Mouse (Mus musculus) limb, embryonic 12.5 days (tissue): Measurements from ENCODE around the gene Stk17b. TPM values are rescaled to one million over a fixed set of nuclear protein-coding genes. Genes with fewer than 3 reads are reported as not detected.
A peak's percentile ranks its signal among the peaks of the same experiment; 100 is the strongest.

ENCODE experiments used
- ATAC-seq: fragments of 200-750 bp; cut with Nextera tagmentation; 2 replicates; pipeline ENCODE4 v1.8.0; 2017; ENCODE audit warnings: low read depth, moderate TSS enrichment; ENCODE audit not compliant: insufficient number of reproducible peaks, insufficient read depth, low FRiP score, low TSS enrichment
- H3K27ac ChIP-seq: fragments of 300-500 bp; sonication (generic); 2 replicates; pipeline ENCODE4 v1.5.1; 2016; ENCODE audit warnings: mild to moderate bottlenecking, moderate library complexity
- H3K27me3 ChIP-seq: fragments of 300-500 bp; sonication (generic); 2 replicates; pipeline ENCODE4 v1.6.1; 2016; ENCODE audit warnings: mild to moderate bottlenecking, moderate library complexity
- H3K36me3 ChIP-seq: fragments of 300-500 bp; sonication (generic); 2 replicates; pipeline ENCODE4 v1.6.1; 2016; ENCODE audit warnings: mild to moderate bottlenecking, moderate library complexity
- H3K4me1 ChIP-seq: fragments of 300-500 bp; sonication (generic); replicated peaks from 2 replicates; pipeline ENCODE4 v1.6.1; 2016
- H3K4me2 ChIP-seq: fragments of 300-500 bp; sonication (generic); 2 replicates; pipeline ENCODE4 v1.6.1; 2016; ENCODE audit warnings: mild to moderate bottlenecking, moderate library complexity
- H3K4me3 ChIP-seq: fragments of 300-500 bp; sonication (generic); replicated peaks from 2 replicates; pipeline ENCODE4 v1.5.1; 2016; ENCODE audit warnings: mild to moderate bottlenecking
- H3K9ac ChIP-seq: fragments of 300-500 bp; sonication (generic); replicated peaks from 2 replicates; pipeline ENCODE4 v1.6.1; 2016; ENCODE audit warnings: mild to moderate bottlenecking, moderate library complexity
- H3K9me3 ChIP-seq: fragments of 300-500 bp; sonication (generic); 2 replicates; pipeline ENCODE4 v1.6.1; 2016; ENCODE audit warnings: mild to moderate bottlenecking, moderate library complexity
- WGBS: fragments of 180-500 bp; shearing (Covaris S2); methylation state at CpG from one replicate; pipeline ENCODE4 v1.1.7; 2016; 5-methylcytosine and 5-hydroxymethylcytosine counted together
- polyA plus RNA-seq: library from polyadenylated mRNA; unstranded; fragments of >200 nt; fragmentation: Nextera tagmentation; extraction: Ambion mirVana; gene quantifications from 2 replicates; pipeline ENCODE4 v1.2.1, GENCODE M21; 2016

The Stk17b gene
- polyA plus RNA-seq, result 11.3 and 12.8 TPM in 2 replicates

DNA sequence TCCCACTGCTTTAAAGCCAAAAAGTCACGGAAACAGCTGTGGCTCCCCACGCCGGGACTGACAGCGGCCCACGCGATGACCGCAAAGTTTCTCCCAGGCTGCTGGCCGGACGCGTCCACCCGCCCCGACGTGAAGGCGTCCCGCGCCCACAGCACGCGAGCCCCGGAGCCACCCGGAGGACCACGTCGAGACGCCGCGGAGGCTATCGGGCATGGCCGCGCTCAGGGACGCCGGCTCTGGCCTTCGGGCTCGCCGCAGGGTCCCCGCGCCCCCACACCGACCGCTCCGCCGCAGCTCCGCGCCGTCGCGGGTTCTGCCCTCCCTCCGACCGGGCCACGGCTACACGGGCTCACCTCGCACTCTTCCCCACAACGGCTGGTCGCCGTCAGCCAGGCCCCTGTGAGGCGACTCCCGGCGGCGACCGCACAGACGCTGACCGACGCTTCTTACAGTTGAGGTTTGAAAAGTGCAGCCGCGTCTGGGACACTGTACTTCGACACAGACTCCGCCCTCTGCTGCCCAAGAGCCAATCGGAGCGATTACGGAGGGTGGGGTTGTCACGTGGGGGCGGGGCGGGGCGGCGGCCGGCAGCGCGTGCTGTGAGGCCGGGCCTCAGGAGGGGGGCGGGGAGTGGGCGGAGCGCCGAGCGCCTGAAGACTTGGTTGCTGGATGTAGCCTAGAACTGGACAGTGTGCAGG lies at the start of gene Stk17b:
TSS of gene Stk17b (minus strand) at position 504 of the 698 bp plus-strand sequence.
- Histone ChIP-seq H3K27me3 (no peaks in the 10 kb centered on the region), H3K27ac (peak within 1 kb of the TSS; percentile 86), H3K36me3 (no peaks in the 10 kb centered on the region), H3K9me3 (no peaks in the 10 kb centered on the region), H3K4me2 (peak within 1 kb of the TSS; percentile 70), H3K4me3 (peak within 1 kb of the TSS; percentile 85), H3K4me1 (no peaks in the 10 kb centered on the region), H3K9ac (peak within 1 kb of the TSS; percentile 78)
- peak; percentile 99 for ATAC-seq
- WGBS, result under 1% methylated on average over 81 of the region's 81 CpGs

DNA sequence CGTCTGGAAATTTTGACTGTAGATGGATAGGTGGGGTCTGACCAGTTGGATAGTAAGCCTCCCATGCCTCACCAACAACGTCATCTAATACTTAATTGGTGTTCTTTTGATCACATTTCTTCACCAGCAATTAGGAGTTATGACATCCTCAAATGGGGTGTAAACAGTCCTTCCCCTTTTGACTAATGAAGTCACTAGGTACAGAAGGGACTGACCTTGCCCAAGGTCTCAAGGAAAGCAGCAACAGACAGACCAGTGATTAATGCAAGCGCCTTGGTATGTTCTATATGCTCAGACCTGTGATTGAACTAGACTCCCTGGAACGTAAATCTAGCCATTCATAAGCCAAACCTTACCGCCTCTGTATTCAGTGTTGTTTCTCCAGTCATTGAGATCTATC lies 45.3 kb upstream of the Stk17b start:
- no peak overlapping the region for H3K4me3 ChIP-seq
- no peak for ATAC-seq
- H3K9ac ChIP-seq, result no peak overlapping the region
- H3K9me3 ChIP-seq, result no peaks in the 10 kb centered on the region
- H3K27ac ChIP-seq, result no peak overlapping the region
- WGBS, result 81% methylated on average over 5 of the region's 5 CpGs
- H3K4me1 ChIP-seq, result no peaks in the 10 kb centered on the region
- no peaks in the 10 kb centered on the region for H3K27me3 ChIP-seq
- no peak overlapping the region for H3K4me2 ChIP-seq
- no peaks in the 10 kb centered on the region for H3K36me3 ChIP-seq

DNA sequence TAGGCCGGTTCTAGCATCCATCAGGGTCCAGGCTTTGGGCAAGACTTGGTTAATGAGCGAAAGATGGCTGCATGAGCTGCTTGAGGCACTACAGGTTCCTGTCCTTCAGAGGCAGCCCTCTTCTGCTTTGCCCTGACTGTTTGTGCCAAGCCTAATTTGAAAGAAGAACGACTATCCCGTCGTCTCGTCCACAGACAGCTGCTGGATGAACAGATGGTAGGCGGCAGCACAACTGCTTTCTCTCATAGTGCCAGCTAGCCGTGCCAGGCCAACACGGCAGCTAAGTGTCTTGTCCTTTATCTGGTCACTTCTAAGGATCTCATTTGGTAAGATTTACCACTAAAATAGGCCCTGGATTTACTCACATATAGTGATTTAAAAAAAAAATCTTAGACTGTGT lies 44.1 kb upstream of the Stk17b start:
- no peak overlapping the region for H3K4me3 ChIP-seq
- no peak overlapping the region for H3K9ac ChIP-seq
- H3K27me3 ChIP-seq, result no peaks in the 10 kb centered on the region
- H3K4me2 ChIP-seq, result no peak overlapping the region
- no peak overlapping the region for H3K27ac ChIP-seq
- H3K9me3 ChIP-seq, result no peaks in the 10 kb centered on the region
- no peak for ATAC-seq
- 77% methylated on average over 9 of the region's 9 CpGs for WGBS
- H3K4me1 ChIP-seq, result peaks cover 2% of the 10 kb centered on the region
- no peaks in the 10 kb centered on the region for H3K36me3 ChIP-seq

DNA sequence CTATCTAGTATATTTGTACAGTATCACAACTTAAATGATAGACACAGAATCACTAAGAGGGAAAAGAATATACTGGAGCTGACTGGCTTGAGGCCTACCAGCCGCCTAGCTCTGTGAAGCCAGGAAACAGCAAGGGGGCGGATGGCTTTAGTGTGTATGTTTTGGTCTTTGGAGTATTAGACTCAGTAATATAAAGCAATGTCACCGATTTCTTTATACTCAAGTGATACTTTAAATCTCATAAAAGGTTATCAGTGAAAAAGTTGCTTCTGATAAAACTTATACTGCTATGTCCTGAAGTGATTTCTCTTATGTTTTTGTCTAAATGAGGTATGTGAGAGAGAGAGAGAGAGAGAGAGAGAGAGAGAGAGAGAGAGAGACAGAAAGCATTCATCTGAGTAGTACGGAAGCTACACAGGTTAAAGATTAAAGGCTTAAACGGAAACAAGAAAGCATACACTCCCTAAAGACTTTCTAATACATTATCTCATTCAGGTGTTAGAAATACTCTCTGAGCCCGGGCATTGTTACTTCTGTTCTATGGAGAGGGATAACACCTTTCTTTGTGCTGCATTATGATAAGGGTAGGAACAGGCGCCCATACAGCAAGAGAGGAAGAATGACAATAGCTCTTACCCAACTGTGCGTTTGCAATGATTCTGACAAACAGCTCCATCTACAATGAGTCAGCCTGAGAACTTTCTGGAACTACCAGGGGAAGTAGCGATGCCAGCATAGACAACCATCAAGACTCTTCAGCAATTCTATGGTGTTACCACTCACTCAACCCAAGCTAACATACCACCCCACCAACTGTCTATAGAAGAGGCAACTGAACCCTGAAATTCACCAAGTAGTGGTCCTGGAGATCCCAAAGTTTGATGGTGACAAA lies 39.7 kb upstream of the Stk17b start:
- Histone ChIP-seq H3K36me3 (no peaks in the 10 kb centered on the region), H3K9ac (no peak overlapping the region), H3K4me3 (no peak overlapping the region), H3K4me2 (no peak overlapping the region; the same call in 1 of the 2 replicates), H3K27me3 (no peaks in the 10 kb centered on the region), H3K27ac (no peak overlapping the region), H3K4me1 (peaks cover 4% of the 10 kb centered on the region), H3K9me3 (no peaks in the 10 kb centered on the region)
- 89% methylated on average over 9 of the region's 9 CpGs for WGBS
- no peak for ATAC-seq

DNA sequence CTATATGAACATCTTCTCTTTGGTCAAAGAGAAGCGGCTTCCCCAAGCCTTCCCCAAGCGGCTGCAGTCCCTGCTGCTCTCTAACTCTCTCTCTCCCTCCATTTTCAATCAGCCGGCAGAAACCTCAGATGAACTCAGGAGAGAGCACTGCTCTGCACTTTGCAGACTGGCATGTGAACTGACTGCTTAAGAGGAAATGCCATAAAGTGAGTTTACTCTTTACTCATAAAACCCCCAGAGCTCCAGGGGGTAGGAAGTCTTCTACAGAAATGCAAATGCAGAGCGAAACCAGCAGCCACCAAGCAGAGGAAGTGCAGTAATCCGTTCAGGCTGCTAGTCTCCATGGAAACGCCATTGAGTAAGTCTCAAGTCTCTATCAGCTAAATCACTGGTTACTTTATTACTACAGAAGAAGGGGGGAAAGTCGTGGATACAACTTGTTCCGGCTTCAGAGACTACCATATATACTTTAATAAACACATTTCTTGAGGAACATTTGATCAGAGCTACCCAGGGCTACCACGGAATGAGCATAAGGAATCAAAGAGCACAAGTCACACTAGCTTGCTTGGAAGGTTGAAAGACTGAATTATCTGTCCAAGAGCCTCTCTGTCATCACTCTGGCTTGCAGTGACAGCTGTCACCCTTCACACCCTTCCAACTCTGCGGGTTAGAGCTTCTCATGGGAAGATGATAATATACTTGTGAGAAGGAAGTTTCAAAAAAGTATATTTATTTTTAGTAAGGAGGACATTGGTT lies 38.8 kb upstream of the Stk17b start:
- Histone ChIP-seq H3K27me3 (no peaks in the 10 kb centered on the region), H3K4me2 (peak overlapping the region; percentile 45), H3K36me3 (no peaks in the 10 kb centered on the region), H3K9ac (no peak overlapping the region), H3K4me3 (0 out of 2 replicates have a peak overlapping the region, but pooled peaks have one; percentile 12), H3K27ac (peak overlapping the region; percentile 46; the same call in 1 of the 2 replicates), H3K4me1 (peaks cover 4% of the 10 kb centered on the region), H3K9me3 (no peaks in the 10 kb centered on the region)
- ATAC-seq, result peak; percentile 85
- 4% methylated on average over 10 of the region's 10 CpGs for WGBS

DNA sequence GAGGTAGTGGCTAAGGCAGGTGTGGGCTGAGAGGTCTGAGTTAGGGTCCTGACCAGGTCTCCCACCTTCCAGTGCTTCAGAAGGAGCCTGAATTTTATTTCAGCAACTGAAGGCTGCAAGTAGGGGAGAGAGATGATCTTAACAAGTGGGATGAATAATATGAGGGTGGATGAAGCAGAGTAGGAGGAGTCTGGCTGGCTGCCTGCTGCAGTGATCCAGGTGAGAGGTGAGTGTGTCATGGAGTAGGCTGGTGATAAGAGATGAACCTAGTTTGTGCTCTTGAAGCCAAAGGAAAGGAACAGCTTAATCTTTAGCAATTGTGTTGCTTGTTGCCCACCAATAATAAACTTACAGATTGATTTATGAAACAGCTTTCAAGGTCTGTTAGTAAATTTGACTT lies 37.0 kb upstream of the Stk17b start:
- Histone ChIP-seq H3K4me3 (no peak overlapping the region), H3K9ac (no peak overlapping the region), H3K4me1 (peaks cover 4% of the 10 kb centered on the region), H3K4me2 (no peak overlapping the region), H3K9me3 (no peaks in the 10 kb centered on the region), H3K36me3 (no peaks in the 10 kb centered on the region), H3K27ac (no peak overlapping the region), H3K27me3 (no peaks in the 10 kb centered on the region)
- no peak for ATAC-seq

DNA sequence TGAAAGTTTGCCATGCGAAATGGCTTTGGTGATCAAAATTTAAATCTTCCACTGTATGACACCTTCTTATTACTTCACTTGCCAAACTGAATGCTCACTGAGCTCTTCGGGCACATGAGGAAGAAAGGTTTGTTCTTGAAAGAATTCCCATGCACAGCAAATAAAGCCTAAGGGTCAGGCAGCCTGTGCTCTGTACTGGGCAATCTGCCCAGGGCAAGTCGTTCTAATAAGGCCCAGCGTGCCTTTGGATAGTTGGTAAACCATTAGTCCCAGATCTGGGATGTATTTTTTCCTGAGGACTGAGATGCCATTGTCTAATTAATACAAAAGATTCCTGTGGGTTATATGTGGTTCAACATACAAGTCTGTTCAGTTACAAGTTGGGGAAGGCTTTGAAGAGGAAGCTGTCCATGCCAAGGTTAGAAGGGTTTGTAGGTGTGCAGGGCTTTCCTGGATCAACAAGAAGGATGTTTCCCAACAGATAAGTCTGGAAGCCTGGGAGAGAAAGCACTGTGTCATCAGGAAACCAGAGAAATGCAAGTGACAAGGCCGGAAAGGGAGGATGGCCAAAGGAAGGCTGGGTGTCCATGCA lies 35.1 kb upstream of the Stk17b start:
- H3K9me3 ChIP-seq, result no peaks in the 10 kb centered on the region
- H3K36me3 ChIP-seq, result no peaks in the 10 kb centered on the region
- no peaks in the 10 kb centered on the region for H3K27me3 ChIP-seq
- H3K4me3 ChIP-seq, result no peak overlapping the region
- no peak overlapping the region for H3K9ac ChIP-seq
- no peak for ATAC-seq
- H3K27ac ChIP-seq, result no peak overlapping the region
- H3K4me1 ChIP-seq, result peaks cover 4% of the 10 kb centered on the region
- H3K4me2 ChIP-seq, result no peak overlapping the region
- 79% methylated on average over 5 of the region's 5 CpGs for whole genome bisulfite sequencing

DNA sequence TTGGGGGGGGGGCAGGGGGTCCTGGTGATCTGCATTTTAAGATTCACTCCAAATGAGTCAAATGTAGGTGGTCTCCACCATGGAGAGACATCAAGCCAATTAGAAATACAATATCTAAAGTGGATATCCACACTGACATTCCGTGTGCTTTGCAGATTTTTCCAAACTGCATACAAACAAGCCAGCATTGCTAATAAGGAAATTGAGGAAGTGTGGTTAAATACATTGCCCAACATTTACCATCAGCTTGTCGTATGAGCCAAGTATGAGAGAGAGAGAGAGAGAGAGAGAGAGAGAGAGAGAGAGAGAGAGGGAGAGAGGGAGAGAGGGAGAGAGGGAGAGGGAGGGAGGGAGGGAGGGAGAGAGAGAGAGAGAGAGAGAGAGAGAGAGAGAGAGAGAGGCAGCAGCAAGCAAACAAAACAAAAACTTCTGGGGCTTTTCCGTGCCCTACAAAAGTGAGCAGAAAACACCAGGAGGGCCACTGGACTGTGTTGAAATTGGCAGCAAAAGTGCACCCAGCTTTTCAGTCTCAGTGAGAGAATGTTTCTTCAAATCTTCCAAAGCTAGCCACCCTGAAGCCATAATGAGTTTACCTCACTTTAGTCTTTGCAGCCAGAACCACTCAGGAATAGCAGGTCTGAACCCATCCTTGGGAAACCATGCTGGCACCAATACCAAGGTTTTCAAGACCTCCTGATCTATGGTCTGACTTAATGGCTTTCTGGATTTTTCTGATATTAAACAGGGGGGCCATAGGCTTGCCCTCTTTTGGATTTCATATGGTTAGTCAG lies 33.2 kb upstream of the Stk17b start:
- no peaks in the 10 kb centered on the region for H3K36me3 ChIP-seq
- 51% methylated on average over 3 of the region's 3 CpGs for WGBS
- H3K4me1 ChIP-seq, result no peaks in the 10 kb centered on the region; the same call in 1 of the 2 replicates
- H3K9ac ChIP-seq, result no peak overlapping the region
- no peak overlapping the region for H3K27ac ChIP-seq
- H3K9me3 ChIP-seq, result no peaks in the 10 kb centered on the region
- no peaks in the 10 kb centered on the region for H3K27me3 ChIP-seq
- H3K4me3 ChIP-seq, result no peak overlapping the region
- no peak overlapping the region for H3K4me2 ChIP-seq
- no peak for ATAC-seq

DNA sequence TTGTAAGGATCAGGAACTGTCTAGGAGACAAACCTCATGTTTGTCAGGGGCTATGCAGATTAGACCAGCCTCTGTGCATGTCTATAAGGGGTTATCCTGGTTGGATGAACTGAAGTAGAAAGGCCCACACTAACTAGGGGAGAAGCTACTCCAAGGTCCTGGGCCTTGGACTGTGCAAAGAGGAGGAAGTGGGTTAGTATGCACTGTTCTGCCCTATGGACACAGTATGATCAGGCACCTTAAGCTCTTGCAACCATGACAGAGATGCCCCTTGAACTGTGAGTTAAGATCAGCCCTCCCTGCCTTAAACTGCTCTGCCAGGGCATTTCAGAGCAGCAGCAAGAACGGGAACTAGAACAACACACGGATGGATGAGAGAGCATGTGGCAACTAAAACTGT lies 31.3 kb upstream of the Stk17b start:
- no peaks in the 10 kb centered on the region; the same call in 1 of the 2 replicates for H3K4me1 ChIP-seq
- H3K9ac ChIP-seq, result no peak overlapping the region
- H3K9me3 ChIP-seq, result no peaks in the 10 kb centered on the region
- no peak for ATAC-seq
- H3K27me3 ChIP-seq, result no peaks in the 10 kb centered on the region
- H3K27ac ChIP-seq, result no peak overlapping the region
- H3K36me3 ChIP-seq, result no peaks in the 10 kb centered on the region
- no peak overlapping the region for H3K4me2 ChIP-seq
- no peak overlapping the region for H3K4me3 ChIP-seq
- 81% methylated on average over 2 of the region's 2 CpGs for WGBS

DNA sequence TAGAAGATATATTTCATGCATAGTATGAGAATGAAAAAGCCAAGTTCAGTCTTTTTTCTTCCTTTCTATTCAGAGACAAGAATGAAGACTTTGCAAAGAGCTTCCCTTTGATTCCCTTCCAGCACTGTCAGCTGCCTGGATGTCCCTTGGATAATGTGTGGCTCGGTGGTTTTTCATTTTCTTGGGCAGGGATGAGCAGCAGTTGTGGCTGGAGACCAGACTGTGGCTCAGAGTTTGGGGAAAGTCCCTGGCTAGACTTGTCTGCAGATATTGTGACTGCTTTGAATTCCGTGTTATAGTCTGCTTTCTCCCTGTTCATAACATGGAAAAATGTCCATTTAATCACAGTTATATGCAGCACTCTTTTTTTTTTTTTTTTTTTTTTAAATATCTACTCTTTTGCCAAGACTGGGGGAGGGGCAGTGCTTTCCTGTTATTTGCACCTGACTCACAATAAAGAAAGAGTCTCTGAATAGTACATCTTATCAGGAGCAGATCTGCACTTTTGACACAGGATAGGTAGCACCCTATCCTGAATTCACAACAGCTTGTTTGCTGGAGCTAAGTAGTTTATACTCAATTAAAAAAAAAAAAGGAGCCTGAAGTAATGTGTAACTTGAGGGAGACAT lies 29.2 kb upstream of the Stk17b start:
- 79% methylated on average over 2 of the region's 2 CpGs for WGBS
- Histone ChIP-seq H3K27ac (no peak overlapping the region), H3K4me1 (no peaks in the 10 kb centered on the region; the same call in none of the 2 replicates), H3K9ac (no peak overlapping the region), H3K4me2 (no peak overlapping the region), H3K4me3 (no peak overlapping the region), H3K27me3 (no peaks in the 10 kb centered on the region), H3K36me3 (no peaks in the 10 kb centered on the region), H3K9me3 (no peaks in the 10 kb centered on the region)
- ATAC-seq, result no peak
